Mouse (Mus musculus) gastrocnemius, postnatal 10 days (tissue): ENCODE data around the gene Map7. TPM values are rescaled to one million over a fixed set of nuclear protein-coding genes. Genes with fewer than 3 reads are reported as not detected.

Source experiments
- DNase-seq: peaks from one replicate; pipeline ENCODE4 v3.0.0; 2021; ENCODE audit warnings: mixed read lengths
- total RNA-seq, 2 experiments: library from RNA; stranded (reverse); gene quantifications; 2 replicates each; pipeline ENCODE4 v1.2.3; 2021

Map7 gene
- total RNA-seq, 2 experiments from 2014 or later: 1.9 to 2.0 TPM

DNA sequence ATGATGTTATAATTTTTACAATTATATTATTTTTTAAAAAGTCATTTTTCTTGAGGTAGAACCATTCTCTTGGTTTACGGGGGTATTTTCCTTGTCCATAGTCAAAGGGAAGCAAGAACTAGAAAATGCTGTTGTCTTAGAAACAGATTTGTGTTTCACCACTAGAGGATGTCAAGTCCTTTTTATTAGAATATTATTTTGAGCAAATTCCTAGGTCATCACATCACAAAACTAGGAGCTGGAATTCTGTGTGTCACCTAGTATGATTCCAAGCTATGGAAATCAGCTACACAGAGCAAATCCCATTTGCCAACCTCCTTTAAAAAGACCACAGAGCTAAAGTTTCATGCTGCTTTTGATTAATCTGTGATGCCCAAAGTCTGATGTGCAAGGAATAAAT lies 3.9 kb downstream of the Map7 start:
- DNase-seq: no peak

DNA sequence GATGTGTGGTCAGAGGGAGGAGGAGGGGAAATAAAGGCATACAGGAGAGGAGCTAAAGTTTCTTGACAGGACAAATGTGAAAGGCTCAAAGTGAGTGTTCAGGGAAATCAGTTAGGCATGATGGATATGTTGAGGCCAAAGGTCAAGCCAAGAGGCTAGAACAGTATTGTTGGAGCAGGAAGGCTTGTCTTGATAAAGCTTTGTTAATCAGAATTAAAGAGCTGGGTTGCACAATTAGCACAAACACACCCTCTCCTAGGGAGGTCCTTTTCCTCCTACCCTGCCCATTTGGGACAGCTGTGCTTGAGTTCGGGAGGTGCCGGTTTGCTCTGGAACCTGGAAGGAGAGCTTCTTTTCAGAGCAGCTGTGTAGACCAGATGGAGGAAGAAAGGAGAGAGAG lies 5.2 kb downstream of the Map7 start:
- no peak for DNase-seq

DNA sequence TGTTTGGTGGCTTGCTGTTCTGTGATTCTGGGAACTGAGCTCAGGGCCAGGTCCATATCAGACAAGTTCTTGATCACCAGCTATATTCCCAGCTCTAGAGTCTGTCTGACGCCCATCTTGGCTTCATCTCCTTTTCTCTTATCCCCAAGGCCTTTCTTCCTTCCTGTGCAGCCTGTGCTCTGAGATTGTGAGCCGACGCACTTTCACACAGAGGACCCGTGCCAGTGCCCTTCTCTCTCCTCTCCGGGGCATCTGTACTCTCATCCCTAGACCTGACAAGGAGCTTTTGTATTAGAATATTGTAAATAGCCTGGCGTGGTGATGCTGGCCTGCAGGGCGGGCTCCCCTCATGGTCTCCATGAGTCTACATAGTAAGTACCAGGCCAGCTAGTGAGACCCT lies 7.1 kb downstream of the Map7 start:
- DNase-seq: no peak

DNA sequence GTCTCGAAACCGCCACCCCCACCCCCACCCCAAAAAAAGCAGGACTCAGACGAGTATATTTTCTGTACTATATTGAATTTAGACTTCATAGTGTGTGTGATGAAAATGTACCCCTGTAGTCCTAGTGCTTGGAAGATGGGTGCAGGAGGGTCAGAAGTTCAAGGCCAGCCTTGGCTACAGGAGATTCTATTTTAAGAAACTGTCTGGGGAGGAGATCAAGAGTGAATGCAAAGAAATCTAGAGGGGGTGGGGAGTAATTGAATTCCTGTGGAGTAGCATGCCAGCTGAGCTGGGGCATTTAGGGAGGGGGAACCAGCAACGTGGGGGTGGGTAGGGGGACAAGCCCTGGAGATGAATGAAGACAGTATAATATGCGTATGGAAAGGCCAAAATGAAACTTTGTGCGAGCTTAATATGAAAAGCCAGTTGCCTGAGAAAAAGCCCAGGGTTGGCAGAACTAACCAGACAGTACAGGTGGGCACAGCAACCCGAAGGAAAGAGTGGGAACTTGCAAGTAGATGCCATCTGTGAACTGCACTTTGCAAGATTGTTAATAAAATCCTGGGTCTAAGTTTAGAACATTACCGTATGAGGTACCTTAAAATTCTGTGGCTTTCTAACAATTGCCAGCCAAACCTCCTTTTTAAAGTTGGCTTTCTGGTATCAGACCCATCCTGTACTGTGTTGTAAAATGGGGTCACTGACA lies 8.9 kb downstream of the Map7 start:
- DNase-seq: no peak

DNA sequence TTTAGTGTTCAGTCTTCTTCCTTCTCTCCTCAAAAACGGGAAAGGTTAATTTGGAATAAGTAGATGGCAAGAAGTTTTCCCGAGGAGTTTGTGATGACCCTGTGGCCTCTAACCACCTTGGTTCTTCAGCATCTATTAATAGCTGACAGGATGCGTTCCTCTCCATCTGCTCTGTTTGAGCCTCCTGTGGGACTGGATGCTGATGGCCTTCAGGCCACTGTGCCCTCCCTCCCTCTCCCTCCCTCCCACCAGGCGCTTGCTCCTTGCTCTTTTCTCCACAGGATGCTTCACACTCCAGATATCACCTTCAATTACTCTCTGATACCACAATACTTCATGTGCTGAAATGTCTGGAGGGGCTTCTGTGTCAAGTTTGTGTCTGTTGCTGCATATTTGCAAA lies 10.5 kb downstream of the Map7 start:
- DNase-seq: no peak

DNA sequence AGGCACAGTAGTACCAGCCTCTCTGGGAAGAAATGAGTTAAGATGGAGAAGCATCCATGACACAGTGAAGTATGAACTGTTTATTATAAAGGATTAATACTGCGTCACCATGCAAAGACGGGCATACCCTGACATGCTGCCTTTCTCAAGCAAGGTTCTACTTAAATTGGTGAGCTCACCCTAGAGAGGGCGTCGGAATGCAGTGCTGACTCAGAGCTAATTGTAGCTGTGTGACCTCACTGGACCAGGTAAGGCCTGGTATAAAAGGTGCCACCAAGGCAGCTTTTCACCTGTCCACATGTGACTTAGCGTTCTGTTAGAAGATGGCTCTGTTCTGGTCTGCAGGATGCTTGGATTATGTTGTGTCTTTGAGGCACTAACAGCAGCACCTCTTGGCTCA lies 11.0 kb downstream of the Map7 start:
- DNase-seq: no peak

DNA sequence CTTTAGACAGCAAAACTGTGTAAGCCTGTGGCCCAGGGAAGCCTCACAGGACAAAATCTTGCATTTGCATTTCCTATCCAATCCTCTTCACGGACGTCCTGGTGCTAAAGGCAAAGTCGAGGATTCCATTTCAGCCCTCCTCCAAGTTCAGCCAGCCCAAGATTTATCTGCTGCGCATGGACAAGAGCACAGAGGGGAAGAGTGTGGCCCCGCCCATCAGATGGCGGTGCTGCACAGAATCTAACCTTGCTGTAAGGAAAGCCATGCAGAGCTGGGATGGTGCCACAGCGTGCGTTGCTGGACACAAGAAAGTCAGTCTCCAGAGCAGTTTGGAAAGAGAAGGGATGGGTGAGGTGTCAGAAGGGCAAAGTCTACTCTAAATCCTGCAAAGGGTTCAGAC lies 12.6 kb downstream of the Map7 start:
- no peak for DNase-seq

DNA sequence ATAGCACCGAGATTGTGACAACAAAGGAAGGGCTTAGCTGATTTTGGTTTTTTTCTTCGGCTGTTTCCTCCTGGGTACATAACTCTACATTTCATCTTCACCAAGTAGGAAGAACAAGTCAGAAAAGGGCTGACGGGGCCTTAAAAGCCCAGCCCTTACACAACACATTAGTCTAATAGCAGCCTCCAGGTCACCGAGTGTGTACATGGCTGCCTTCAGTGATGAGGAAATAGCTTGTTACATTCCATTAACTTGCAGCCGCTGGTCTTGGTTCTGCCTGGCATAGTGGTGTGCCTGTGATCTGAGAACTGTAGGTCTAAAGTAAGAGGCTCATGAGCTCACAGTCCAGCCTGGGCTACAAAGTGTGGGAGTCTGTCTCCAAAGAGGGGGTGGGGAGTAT lies 16.5 kb downstream of the Map7 start:
- DNase-seq: no peak

DNA sequence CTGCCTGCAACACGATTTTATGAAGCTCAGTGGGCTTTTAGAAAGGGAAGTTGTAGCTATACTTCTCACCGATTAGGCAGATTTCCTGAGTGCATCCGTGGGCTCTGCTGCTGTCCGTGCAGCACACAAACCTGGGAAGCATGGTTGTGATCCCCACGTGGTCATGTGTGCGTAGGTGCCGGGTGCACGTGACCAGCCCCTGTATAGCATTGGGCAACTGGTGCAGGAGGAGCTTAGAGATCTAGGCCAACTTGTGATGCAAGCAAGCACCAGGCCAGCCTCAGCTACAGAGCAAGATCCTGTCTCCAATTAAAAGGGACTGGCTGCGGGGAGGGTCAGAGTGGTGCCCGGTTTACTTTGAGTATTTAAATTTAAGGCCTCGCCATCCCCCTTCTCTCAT lies 18.5 kb downstream of the Map7 start:
- DNase-seq: no peak

DNA sequence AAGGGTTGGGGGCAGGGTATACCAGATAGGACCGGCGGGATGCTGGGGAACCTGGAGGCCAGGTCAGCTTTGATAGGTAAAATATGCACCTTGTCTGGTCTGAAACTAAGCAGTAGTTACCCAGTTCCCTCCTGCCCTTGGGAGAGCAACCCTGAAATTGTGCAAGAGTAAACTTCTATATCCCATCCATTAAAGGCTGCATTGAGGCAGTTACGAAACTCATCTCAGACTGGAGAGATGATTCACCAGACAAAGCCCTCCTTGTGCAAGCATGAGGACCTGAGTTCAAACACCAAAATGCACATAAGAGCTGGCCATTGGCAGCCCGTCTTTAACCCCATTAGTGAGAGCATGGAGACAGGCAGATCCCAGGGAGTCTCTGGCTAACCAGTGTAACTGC lies 19.2 kb downstream of the Map7 start:
- no peak for DNase-seq

DNA sequence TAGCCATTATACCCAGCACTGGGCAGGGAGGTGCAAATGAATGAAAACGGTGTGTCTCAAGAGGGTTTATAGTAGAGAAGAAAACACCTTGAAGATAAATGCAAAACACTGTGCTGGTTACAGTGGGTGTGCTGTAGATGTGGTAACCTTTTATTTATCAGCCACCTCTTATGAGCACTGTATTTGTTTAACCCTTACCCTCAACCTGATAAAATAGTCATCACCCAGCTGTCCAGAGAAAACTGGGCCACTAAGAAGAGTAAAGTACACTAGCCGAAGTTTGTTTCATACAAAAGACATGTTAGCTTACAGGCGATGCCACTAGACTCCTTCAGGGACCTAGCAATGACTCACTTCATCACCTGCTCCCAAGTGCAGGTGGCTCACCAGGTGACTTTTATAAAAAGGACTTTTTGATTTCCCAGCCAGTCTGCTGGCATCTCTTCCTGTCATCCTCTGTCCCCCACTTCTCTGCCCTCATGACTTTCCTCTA lies 21.0 kb downstream of the Map7 start:
- DNase-seq: no peak

DNA sequence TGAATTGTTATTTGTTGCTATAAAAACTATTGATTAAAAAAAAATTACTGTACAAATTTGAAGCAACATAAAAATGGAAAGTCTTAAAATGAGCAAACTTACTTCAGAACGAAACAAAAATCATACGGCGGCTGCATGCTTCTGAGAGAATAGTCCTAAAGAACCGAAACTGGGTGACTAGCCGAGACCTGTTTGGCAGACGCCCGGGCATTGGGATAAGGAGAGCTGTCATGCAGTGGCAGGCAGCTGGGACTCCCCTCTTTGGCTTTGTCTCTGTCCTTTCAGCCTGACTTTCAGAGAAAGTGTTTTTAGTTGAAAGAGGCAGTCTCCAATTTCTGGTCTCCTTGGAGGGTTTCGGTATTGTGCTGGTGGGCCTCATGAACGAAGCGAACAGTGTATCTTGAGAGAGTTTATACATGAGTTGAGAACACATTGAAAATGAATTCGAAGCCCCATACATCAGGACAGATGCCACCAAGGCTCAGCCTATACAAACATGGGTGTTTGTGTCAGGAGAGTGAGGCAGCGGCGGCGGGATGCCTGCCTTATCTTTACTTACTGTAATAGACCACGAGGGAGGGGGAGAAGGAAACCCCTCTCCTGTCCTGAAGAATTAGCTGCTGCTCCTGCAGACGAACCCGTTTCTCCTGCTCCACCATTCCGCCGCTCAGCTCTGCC lies 21.8 kb downstream of the Map7 start:
- no peak for DNase-seq

DNA sequence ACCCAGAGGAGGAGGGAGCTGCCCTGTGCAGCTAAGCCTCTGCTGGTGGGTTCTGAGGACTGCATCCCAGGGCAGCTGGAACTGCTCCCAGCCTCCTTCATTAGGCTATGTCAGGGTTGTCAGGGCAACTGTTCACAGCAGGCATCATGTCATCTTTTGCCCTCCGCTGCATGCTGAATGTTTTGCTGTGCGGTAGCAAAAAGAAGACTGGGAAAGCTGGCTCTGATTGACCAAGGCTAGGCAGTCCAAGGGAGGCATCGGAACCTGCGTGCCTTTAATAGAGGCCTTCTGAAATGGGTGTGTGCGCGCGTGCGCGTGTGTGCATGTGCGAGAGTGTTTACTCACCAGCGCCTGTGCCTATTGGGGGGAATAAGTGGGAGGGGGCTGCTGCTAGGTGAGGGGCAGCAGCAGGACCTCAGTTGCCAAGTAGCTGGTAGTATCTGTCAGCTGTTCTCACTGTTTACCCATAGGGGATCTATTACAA lies 22.4 kb downstream of the Map7 start:
- peak; percentile 62 for DNase-seq

DNA sequence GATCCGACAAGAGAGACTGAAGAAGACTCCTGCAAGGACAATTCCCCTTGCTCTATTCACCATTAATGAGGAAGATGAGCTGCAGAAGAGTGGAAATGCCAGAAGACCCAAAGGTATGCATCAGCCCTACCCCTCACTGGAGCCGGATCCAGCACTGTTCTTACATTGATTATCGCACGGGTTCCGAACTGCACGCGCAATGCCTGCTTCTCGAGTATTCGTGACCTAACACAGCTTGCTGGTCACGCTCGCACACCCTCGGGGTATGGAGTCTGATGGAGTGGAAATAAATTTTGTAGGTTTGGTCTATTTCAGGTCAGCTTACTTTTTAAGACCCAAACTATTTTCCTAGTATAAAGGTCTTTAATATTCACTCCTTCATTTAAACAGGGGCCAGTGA lies 22.9 kb downstream of the Map7 start:
- no peak for DNase-seq

DNA sequence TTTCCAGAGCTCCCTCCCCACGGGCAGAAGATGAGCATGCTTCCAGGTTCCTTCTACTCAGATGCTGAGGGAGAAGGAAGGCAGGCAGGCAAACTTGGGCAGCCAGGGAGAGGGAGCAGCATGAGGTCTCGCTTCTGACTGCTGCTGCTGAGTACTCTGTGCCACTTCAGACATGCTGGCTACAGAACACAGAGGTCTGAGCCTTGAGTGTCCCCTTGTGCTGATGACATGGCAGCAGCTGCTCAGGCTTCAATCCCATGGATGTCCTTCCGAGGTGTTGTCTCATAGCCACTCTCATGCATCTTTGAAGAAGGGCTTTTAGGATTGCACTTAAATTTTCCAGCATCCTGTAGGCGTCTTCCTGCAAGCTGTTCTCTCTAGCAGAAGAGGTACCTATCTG lies 23.5 kb downstream of the Map7 start:
- no peak for DNase-seq

DNA sequence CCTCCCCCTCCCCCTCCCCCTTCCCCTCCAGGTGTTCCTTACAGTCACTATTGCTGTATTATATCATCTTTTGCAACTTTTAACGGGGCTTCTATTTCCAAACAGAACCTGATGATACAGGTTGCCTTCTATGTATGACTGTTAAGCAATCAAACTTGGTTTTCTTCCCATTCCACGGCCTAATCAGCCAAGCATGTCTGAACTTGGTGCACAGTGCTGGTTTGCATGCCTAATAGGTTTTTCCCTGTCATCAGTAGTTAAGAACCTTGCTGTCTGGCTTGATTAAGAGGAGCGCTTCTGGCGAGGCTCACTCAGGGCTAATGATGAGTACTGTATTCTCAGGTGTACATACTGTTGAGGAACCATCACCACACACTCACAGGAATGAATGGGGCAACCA lies 25.5 kb downstream of the Map7 start:
- DNase-seq: no peak

DNA sequence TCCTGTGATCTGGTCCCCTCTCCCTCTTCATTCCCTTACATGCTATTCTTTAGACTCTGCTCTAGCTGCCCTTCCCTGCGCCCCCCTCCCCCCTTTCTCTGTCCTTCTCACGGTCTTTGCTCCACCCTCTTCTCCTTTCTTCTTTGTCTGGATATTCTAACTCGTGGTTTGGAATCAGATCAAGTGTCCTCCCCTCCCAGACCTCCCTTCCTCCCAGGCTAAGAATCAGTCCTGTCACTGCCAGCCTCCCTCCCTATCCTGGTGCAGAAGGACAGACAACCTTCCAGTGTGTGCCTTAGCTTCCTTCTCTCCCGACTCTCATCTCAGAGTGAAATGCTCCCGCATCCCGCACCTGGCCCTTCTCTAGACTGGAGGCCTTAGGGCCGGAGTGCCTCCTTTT lies 27.8 kb downstream of the Map7 start:
- DNase-seq: no peak

DNA sequence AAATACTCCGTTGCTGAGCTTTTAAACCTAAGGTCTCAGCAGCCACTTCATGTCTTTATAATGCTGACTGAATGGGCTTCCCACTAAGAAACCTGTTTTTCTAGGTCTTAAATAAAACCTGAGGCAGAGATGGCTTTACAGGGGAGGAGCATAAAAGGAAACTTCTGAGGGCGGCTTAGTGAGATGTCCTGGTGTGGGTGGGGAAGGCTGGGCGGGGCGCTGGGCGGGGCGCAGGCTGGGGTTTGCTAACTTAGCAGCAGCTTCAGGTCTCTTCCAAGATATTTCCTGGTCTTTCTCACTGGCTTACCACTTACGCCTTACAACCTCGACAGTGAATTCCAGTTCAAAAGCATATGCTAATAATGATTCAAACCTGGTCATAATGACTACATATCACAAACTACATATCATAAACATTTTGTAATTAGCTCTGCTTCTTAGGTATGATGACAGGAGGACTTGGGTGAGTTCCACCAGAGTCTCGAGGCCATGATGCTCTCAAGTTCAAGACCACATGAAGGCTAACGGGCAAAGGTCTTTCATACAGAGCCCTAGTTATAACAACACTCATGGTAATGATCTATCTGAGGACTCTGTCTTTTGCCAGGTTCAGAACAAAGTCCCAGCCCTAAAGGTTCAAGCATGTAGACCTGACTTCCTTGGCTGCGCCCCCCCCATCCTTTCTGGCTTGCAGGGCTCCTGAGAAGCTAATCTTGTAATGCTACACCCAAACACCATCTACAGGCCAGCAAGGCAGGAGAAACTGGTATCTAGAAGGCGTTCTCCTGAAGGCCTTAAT lies 30.7 kb downstream of the Map7 start:
- DNase-seq: no peak

DNA sequence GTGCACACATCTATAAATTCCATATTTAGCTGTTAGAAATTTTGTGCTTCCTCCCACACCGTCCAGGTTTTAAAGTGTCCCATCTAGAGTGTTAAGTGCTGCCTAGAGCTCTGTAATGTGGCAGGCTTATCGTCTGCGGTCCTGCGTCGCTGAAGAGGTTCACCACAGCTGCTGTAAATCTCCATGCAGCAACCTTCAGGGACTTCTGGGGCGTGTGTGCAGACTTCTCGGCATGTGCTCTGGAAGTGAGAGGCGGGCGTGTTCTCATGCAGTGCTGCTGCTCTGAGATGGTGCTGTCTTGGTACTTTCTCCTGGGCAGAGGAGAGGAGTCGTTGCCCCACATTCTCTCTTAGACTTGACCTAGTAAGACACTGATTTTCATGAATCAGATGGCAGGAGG lies 32.9 kb downstream of the Map7 start:
- no peak for DNase-seq

DNA sequence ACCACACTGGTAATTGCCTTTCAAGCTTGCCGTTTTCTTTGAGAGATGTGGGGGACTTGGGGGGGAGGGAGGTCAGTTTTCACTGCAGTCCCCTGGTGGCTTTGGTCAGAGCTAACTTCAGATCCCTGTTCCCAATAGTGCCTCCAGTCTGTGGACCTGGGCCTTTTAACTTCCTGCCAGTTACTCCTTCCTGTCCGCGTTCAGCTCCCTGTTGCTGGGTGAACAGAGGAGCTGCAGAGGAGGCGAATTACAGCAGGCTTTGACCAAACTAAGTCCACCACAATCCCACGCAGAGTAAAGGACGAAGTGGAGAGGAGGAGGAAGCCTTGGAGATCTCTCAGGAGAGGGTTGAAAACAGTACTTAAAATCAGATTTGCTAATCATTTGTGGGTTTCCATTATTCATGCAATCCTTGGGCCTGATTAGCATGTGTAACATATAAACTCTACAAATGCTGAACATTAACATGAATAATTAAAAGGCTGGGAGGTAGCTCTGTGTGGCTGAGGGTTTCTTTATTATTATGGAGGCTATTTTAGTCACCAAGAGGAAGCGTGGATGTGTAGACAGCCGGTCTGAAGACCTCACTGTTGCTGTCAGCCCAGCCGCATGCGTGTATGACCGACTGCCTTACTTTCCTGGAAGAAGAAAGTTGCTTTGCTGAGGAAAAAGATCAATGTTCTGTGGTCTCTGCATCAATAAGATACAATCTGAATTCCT lies 33.6 kb downstream of the Map7 start:
- no peak for DNase-seq

DNA sequence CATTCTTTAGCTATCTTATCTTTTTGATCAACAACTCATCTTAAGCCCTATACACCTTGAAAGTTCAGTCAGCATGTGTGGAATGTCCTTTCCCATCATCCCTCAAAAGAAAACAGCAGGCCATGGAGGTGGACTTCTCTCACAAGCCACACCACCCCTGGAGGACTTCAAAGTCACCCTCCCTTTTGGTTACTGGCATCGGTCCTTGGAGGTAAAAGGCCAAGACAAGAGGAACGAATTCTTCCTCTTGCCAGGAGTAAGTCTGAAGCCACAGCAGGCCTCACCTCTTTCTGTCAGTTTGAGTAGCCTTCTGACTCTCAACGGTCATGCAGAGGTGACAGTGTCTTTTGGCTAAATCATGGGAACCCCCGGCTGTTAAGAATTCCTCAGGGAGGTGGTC lies 36.1 kb downstream of the Map7 start:
- DNase-seq: no peak

DNA sequence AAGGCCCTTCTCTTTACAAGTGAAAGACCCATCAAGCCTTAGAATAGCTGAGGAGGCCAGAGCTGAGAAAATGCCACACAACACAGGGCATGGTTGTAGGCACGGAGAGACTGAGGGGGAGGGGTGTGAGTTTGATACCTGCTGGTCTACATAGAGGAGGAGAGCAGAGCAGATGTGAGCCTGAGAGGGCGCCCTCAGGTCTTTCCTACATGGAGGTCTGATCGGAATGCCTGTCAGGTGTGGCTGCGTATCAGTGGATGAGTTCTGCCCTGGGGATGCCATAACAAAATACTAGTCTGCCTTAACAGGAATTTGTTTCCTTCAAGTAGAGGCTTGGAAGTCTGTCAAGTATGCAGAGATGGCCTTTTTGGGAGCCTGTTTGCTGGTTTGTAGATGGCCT lies 37.0 kb downstream of the Map7 start:
- no peak for DNase-seq

DNA sequence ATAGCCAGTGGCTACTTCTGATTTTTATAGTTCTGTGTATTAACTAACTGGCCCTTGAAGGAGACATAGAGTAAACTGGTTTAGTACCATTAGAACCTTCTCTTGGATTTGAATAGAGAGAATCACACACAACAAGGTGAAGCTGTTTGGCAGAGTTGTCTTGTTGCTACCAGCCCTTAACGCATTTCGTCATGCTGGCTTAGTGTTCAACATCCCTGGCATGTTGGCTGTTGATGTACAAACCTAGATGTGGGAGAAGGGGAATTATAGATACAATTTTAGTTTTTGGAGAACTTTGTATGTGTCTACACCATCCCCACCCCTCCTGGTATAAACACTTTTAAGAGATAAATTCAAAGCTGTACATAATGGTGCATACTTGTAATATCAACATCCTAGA lies 37.5 kb downstream of the Map7 start:
- no peak for DNase-seq
